Mouse (Mus musculus) kidney, postnatal 0 days (tissue): Measurements from ENCODE around the gene Ifitm5. TPM values are rescaled to one million over a fixed set of nuclear protein-coding genes. Genes with fewer than 3 reads are reported as not detected.

Experiments used
- ATAC-seq: fragments of 200-750 bp; cut with Nextera tagmentation; replicated peaks from 2 replicates; pipeline ENCODE4 v1.8.0; 2017; ENCODE audit warnings: low read depth, moderate number of reproducible peaks, moderate TSS enrichment, moderate library complexity; ENCODE audit not compliant: low FRiP score
- DNase-seq: peaks from one replicate; pipeline ENCODE4 v3.0.0-alpha.2; 2016; ENCODE audit warnings: low spot score
- H3K27ac ChIP-seq: fragments of 300-500 bp; sonication (generic); 2 replicates; pipeline ENCODE4 v1.5.1; 2014; ENCODE audit warnings: mild to moderate bottlenecking
- H3K27me3 ChIP-seq: fragments of 300-500 bp; sonication (generic); 2 replicates; pipeline ENCODE4 v1.6.1; 2014; ENCODE audit warnings: low read length, mixed read lengths; ENCODE audit not compliant: insufficient read depth
- H3K36me3 ChIP-seq: fragments of 300-500 bp; sonication (generic); 2 replicates; pipeline ENCODE4 v1.6.1; 2014; ENCODE audit warnings: low read length, mixed read lengths; ENCODE audit not compliant: insufficient read depth
- H3K4me1 ChIP-seq: fragments of 300-500 bp; sonication (generic); replicated peaks from 2 replicates; pipeline ENCODE4 v1.6.1; 2014; ENCODE audit warnings: antibody characterized with exemption, low read length, mixed read lengths; ENCODE audit not compliant: insufficient read depth
- H3K4me2 ChIP-seq: fragments of 300-500 bp; sonication (generic); 2 replicates; pipeline ENCODE4 v1.6.1; 2014; ENCODE audit warnings: mild to moderate bottlenecking, low read length, moderate library complexity, mixed read lengths
- H3K4me3 ChIP-seq: fragments of 300-500 bp; sonication (generic); replicated peaks from 2 replicates; pipeline ENCODE4 v1.5.1; 2014; ENCODE audit warnings: low read depth, low read length
- H3K9ac ChIP-seq: fragments of 300-500 bp; sonication (generic); 2 replicates; pipeline ENCODE4 v1.6.1; 2014; ENCODE audit warnings: low read depth, low read length
- H3K9me3 ChIP-seq: fragments of 300-500 bp; sonication (generic); replicated peaks from 2 replicates; pipeline ENCODE4 v1.6.1; 2016; ENCODE audit warnings: low read length, inconsistent platforms, mixed read lengths
- CTCF ChIP-seq: IDR thresholded peaks from 2 replicates; pipeline ENCODE4 v1.5.1; 2016; ENCODE audit warnings: antibody characterized with exemption, low read depth, mild to moderate bottlenecking, moderate library complexity
- WGBS: fragments of 180-500 bp; shearing (Covaris S2); extraction: QIAGEN DNeasy Blood & Tissue Kit; methylation state at CpG from one replicate; pipeline ENCODE4 v1.1.7; 2014; 5-methylcytosine and 5-hydroxymethylcytosine counted together
- polyA plus RNA-seq: library from polyadenylated mRNA; unstranded; fragments of >200 nt; fragmentation: Nextera tagmentation; extraction: Ambion mirVana; gene quantifications from 2 replicates; pipeline ENCODE4 v1.2.1, GENCODE M21; 2015

The Ifitm5 gene
- polyA plus RNA-seq: 1.5 and 2.2 TPM in 2 replicates

GRCm38 (mm10) chr7:140949824-140950530 is at the start of gene Ifitm5:
Ifitm5 (minus strand) TSS chr7:140950291.
- DNase-seq (no peak), ATAC-seq (no peak)
- Histone ChIP-seq H3K36me3 (0 out of 2 replicates have a peak, but pooled peaks cover 18% of the 10 kb centered on the region), H3K27me3 (no peaks in the 10 kb centered on the region), H3K4me3 (no peak within 1 kb of the TSS), H3K4me2 (no peak within 1 kb of the TSS; the same call in 1 of the 2 replicates), H3K4me1 (peaks cover 26% of the 10 kb centered on the region), H3K9me3 (no peaks in the 10 kb centered on the region), H3K27ac (peak within 1 kb of the TSS; percentile 52), H3K9ac (0 out of 2 replicates have a peak within 1 kb of the TSS, but pooled peaks have one; percentile 5)
- TF ChIP-seq CTCF: no peak
- 58% methylated on average over 16 of the region's 16 CpGs for WGBS

GRCm38 (mm10) chr7:140998853-140999700 is 49.0 kb upstream of the Ifitm5 start:
- 80% methylated on average over 11 of the region's 11 CpGs for WGBS

GRCm38 (mm10) chr7:140997817-140998216 is 47.7 kb upstream of the Ifitm5 start:
- no peak for ATAC-seq
- Histone ChIP-seq H3K4me2 (no peak overlapping the region), H3K4me1 (no peaks in the 10 kb centered on the region), H3K27me3 (no peaks in the 10 kb centered on the region), H3K4me3 (no peak overlapping the region), H3K36me3 (no peaks in the 10 kb centered on the region), H3K27ac (no peak overlapping the region), H3K9ac (no peak overlapping the region), H3K9me3 (no peaks in the 10 kb centered on the region)
- no peak for TF ChIP-seq CTCF
- WGBS: 53% methylated on average over 1 of the region's 1 CpGs
- no peak for DNase-seq

More at GRCm38 (mm10) chr7:140998853-140999700, 49.0 kb upstream of the Ifitm5 start:
- Histone ChIP-seq H3K27ac (no peak overlapping the region), H3K9me3 (no peaks in the 10 kb centered on the region), H3K4me1 (no peaks in the 10 kb centered on the region), H3K36me3 (no peaks in the 10 kb centered on the region), H3K4me3 (no peak overlapping the region), H3K4me2 (no peak overlapping the region), H3K9ac (no peak overlapping the region), H3K27me3 (no peaks in the 10 kb centered on the region)
- ATAC-seq (no peak), DNase-seq (no peak)
- TF ChIP-seq CTCF: no peak

GRCm38 (mm10) chr7:140991117-140991689 is 41.1 kb upstream of the Ifitm5 start:
- TF ChIP-seq CTCF: no peak
- 81% methylated on average over 14 of the region's 14 CpGs for WGBS
- H3K27ac ChIP-seq: no peak overlapping the region
- no peaks in the 10 kb centered on the region for H3K36me3 ChIP-seq
- H3K9ac ChIP-seq: no peak overlapping the region
- ATAC-seq: no peak
- no peak overlapping the region for H3K4me3 ChIP-seq
- H3K27me3 ChIP-seq: no peaks in the 10 kb centered on the region
- no peaks in the 10 kb centered on the region for H3K9me3 ChIP-seq
- no peak overlapping the region for H3K4me2 ChIP-seq
- DNase-seq: no peak
- H3K4me1 ChIP-seq: no peaks in the 10 kb centered on the region

- Histone ChIP-seq H3K9ac (no peak overlapping the region), H3K4me2 (no peak overlapping the region), H3K4me1 (no peaks in the 10 kb centered on the region), H3K4me3 (no peak overlapping the region), H3K27me3 (no peaks in the 10 kb centered on the region), H3K27ac (no peak overlapping the region), H3K9me3 (no peaks in the 10 kb centered on the region), H3K36me3 (no peaks in the 10 kb centered on the region)
- TF ChIP-seq CTCF: no peak
- WGBS: 49% methylated on average over 5 of the region's 5 CpGs
- DNase-seq: no peak
- no peak for ATAC-seq
These were observed 40.5 kb upstream of the Ifitm5 start for GRCm38 (mm10) chr7:140990622-140991021.

- Histone ChIP-seq H3K4me1 (no peaks in the 10 kb centered on the region), H3K27ac (no peak overlapping the region), H3K9me3 (no peaks in the 10 kb centered on the region), H3K4me2 (no peak overlapping the region), H3K36me3 (no peaks in the 10 kb centered on the region), H3K27me3 (no peaks in the 10 kb centered on the region), H3K4me3 (no peak overlapping the region), H3K9ac (no peak overlapping the region)
- DNase-seq: no peak
- TF ChIP-seq CTCF: no peak
- WGBS: 41% methylated on average over 6 of the region's 6 CpGs
- ATAC-seq: no peak
These were observed 40.1 kb upstream of the Ifitm5 start for GRCm38 (mm10) chr7:140990185-140990584.
